Mouse (Mus musculus) lung, postnatal 0 days (tissue): Measurements from ENCODE around the gene Kbtbd7.

Source experiments
- CTCF ChIP-seq: IDR thresholded peaks from 2 replicates; pipeline ENCODE4 v1.5.1; 2016; ENCODE audit warnings: antibody characterized with exemption, mild to moderate bottlenecking
- EP300 ChIP-seq: IDR thresholded peaks from 2 replicates; pipeline ENCODE4 v1.6.1; 2016; ENCODE audit warnings: antibody characterized with exemption, mild to moderate bottlenecking, control low read depth

DNA sequence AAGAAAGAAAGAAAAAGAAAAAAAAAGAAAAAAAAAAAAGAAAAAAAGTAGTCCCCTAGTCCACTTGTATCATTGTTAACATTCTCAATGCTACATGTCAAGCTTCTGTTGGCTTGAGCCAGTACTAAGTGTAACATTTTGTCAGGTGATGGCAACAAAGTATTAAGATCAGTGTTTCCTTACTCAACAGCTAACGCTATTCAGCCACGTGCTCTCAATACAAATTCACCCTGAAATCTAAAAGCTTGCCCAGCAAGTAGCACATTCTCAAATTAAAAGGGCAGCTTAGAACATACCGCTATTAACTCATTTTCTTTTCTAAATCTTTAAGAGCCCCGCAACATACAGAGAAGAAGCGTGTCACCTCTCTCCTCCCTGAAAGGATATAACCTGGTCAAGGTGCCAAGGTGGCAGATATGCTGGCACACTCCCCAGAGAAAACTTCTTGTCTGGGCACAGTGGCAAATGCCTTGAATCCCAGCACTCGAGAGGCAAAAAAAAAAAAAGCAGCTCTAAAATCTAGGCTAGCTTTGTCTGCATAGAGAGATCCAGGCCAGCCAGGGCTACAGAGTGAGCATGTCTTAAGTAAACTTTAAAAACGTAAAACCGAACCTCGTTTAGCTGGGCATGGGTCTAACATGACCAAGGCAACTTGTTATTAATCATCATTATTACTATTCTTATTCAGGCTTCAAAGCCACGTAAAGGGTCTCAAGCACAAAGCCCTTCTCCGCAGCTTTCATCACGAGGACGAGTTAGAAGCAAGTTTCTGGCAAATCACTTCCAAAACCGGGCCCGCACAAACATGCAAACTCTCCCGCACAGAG lies 36.7 kb upstream of the Kbtbd7 start:
- TF ChIP-seq EP300 (no peak), CTCF (no peak)
